Mouse (Mus musculus) myocyte (in vitro differentiated cells): ENCODE measurements around the gene Cab39. TPM values are rescaled to one million over a fixed set of nuclear protein-coding genes. Genes with fewer than 3 reads are reported as not detected.

Experiments used
- H3K27me3 ChIP-seq: one replicate; pipeline ENCODE4 v1.6.1; 2011; ENCODE audit not compliant: control insufficient read depth, insufficient read depth, insufficient read length
- H3K36me3 ChIP-seq: one replicate; pipeline ENCODE4 v1.6.1; 2011; ENCODE audit not compliant: control insufficient read depth, insufficient read depth
- H3K4me2 ChIP-seq: one replicate; pipeline ENCODE4 v1.6.1; 2011; ENCODE audit warnings: low read depth, control low read depth
- H3K4me3 ChIP-seq: one replicate; pipeline ENCODE4 v1.5.1; 2011; ENCODE audit warnings: mild to moderate bottlenecking, control low read depth, moderate library complexity
- H3K79me2 ChIP-seq: one replicate; pipeline ENCODE4 v1.6.1; 2011; ENCODE audit not compliant: control insufficient read depth, insufficient read depth
- H3ac ChIP-seq: one replicate; pipeline ENCODE4 v1.6.1; 2011; ENCODE audit not compliant: control insufficient read depth, insufficient read length
- CEBPB ChIP-seq: IDR thresholded peaks from 2 replicates; pipeline ENCODE4 v1.6.1; 2011; ENCODE audit warnings: mild to moderate bottlenecking, moderate library complexity; ENCODE audit not compliant: poor library complexity, insufficient read depth, severe bottlenecking
- E2F4 ChIP-seq: IDR thresholded peaks from one replicate; pipeline ENCODE4 v1.6.1; 2011; ENCODE audit warnings: mild to moderate bottlenecking, control low read depth, moderate library complexity; ENCODE audit not compliant: insufficient read depth
- MAX ChIP-seq: IDR thresholded peaks from one replicate; pipeline ENCODE4 v1.6.1; 2011; ENCODE audit warnings: low read depth, mild to moderate bottlenecking, control low read depth
- MYOD1 ChIP-seq, 3 experiments: IDR thresholded peaks; one replicate each; pipeline ENCODE4 v1.6.1; 2011; ENCODE audit warnings: control low read depth in 2 of 3, low read depth in 2 of 3, mild to moderate bottlenecking in 2 of 3, moderate library complexity in 1 of 3; ENCODE audit not compliant: insufficient read length in 2 of 3, control insufficient read depth in 1 of 3
- MYOG ChIP-seq, 3 experiments: IDR thresholded peaks; one replicate each; pipeline ENCODE4 v1.6.1; 2011; ENCODE audit warnings: control low read depth in 2 of 3, low read depth in 2 of 3, mild to moderate bottlenecking in 2 of 3; ENCODE audit not compliant: insufficient read length in 2 of 3, control insufficient read depth in 1 of 3, insufficient read depth in 1 of 3
- POLR2A ChIP-seq: IDR thresholded peaks from one replicate; pipeline ENCODE4 v1.6.1; 2011; ENCODE audit warnings: low read depth, mild to moderate bottlenecking, control low read depth, moderate library complexity; ENCODE audit not compliant: insufficient read length
- POLR2AphosphoS2 ChIP-seq: IDR thresholded peaks from one replicate; pipeline ENCODE4 v1.6.1; 2011; ENCODE audit warnings: low read depth, control low read depth; ENCODE audit not compliant: insufficient read length
- REST ChIP-seq: IDR thresholded peaks from one replicate; pipeline ENCODE4 v1.6.1; 2011; ENCODE audit warnings: mild to moderate bottlenecking, control low read depth, moderate library complexity; ENCODE audit not compliant: insufficient read depth, insufficient read length
- SRF ChIP-seq: IDR thresholded peaks from one replicate; pipeline ENCODE4 v1.6.1; 2011; ENCODE audit warnings: low read depth; ENCODE audit not compliant: control insufficient read depth, insufficient read length
- TCF12 ChIP-seq: IDR thresholded peaks from one replicate; pipeline ENCODE4 v1.6.1; 2011; ENCODE audit warnings: mild to moderate bottlenecking, control low read depth; ENCODE audit not compliant: poor library complexity, insufficient read depth, severe bottlenecking
- TCF3 ChIP-seq: IDR thresholded peaks from one replicate; pipeline ENCODE4 v1.6.1; 2011; ENCODE audit warnings: low read depth, control low read depth; ENCODE audit not compliant: insufficient read length
- USF1 ChIP-seq: IDR thresholded peaks from one replicate; pipeline ENCODE4 v1.6.1; 2011; ENCODE audit warnings: low read depth, mild to moderate bottlenecking, control low read depth, moderate library complexity
- polyA plus RNA-seq: library from polyadenylated mRNA; unstranded; fragments of >200 nt; fragmentation: generic; extraction: Trizol; gene quantifications from one replicate; pipeline ENCODE4 v1.2.1, GENCODE M21; 2012; ENCODE audit warnings: missing spikeins

The Cab39 gene
- polyA plus RNA-seq, 1 experiment = 29.0 TPM

GRCm38 (mm10) chr1:85767754-85768153 lies 25.5 kb upstream of the Cab39 start:
- Histone ChIP-seq H3K79me2 (no peaks in the 10 kb centered on the region), H3K4me3 (no peak overlapping the region), H3K4me2 (no peak overlapping the region), H3ac (no peak overlapping the region), H3K36me3 (no peaks in the 10 kb centered on the region), H3K27me3 (no peaks in the 10 kb centered on the region)
- no peak for TF ChIP-seq CEBPB
- TF ChIP-seq E2F4 = no peak
- no peak for TF ChIP-seq TCF3
- TF ChIP-seq TCF12 = no peak
- no peak for TF ChIP-seq MAX
- no peak for TF ChIP-seq POLR2A
- no peak for TF ChIP-seq SRF
- no peak for TF ChIP-seq REST
- no peak for TF ChIP-seq MYOG (IDR thresholded peaks at IDR 0.05; ENCODE audit: control insufficient read depth in 1 of 3, insufficient read depth in 1 of 3, insufficient read length in 2 of 3, low read depth in 2 of 3)
- no peak for TF ChIP-seq MYOD1 (IDR thresholded peaks at IDR 0.05; ENCODE audit: control insufficient read depth in 1 of 3, insufficient read length in 2 of 3, low read depth in 2 of 3)
- TF ChIP-seq USF1 = no peak
- no peak for TF ChIP-seq POLR2AphosphoS2

DNA sequence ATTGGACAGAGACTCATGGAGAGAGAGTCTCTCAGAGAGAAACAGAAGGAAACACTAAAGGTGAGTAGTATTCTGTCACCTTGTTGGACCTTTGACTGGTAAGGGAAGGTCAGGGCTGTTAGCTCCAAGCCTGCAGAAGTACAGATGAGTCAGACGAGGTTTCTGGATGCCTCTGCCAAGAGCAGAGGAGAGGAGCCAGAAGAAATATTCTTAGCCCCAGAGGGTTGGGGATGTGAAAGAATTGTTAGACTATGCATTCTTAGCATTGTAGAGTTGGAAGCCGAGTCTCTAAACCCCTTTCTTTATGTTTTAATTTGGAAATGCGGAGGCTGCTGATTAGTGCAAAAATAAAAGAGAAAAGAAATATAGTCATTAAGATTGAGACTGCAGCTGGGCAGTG lies 21.3 kb upstream of the Cab39 start:
- Histone ChIP-seq H3K4me3 (no peak overlapping the region), H3ac (no peak overlapping the region), H3K4me2 (no peak overlapping the region), H3K36me3 (no peaks in the 10 kb centered on the region), H3K27me3 (no peaks in the 10 kb centered on the region), H3K79me2 (no peaks in the 10 kb centered on the region)
- no peak for TF ChIP-seq USF1
- TF ChIP-seq POLR2AphosphoS2 = no peak
- no peak for TF ChIP-seq TCF3
- TF ChIP-seq MAX = no peak
- TF ChIP-seq REST = no peak
- TF ChIP-seq SRF = no peak
- TF ChIP-seq POLR2A = no peak
- TF ChIP-seq CEBPB = no peak
- TF ChIP-seq E2F4 = no peak
- no peak for TF ChIP-seq MYOD1 (IDR thresholded peaks at IDR 0.05; ENCODE audit: control insufficient read depth in 1 of 3, insufficient read length in 2 of 3, low read depth in 2 of 3)
- TF ChIP-seq MYOG (IDR thresholded peaks at IDR 0.05; ENCODE audit: control insufficient read depth in 1 of 3, insufficient read depth in 1 of 3, insufficient read length in 2 of 3, low read depth in 2 of 3) = no peak
- TF ChIP-seq TCF12 = no peak

- TF ChIP-seq POLR2A (no peak), MAX (no peak), REST (no peak), TCF3 (no peak), E2F4 (no peak), TCF12 (no peak), POLR2AphosphoS2 (no peak), MYOG (IDR thresholded peaks at IDR 0.05; ENCODE audit: control insufficient read depth in 1 of 3, insufficient read depth in 1 of 3, insufficient read length in 2 of 3, low read depth in 2 of 3) (no peak), USF1 (no peak), MYOD1 (IDR thresholded peaks at IDR 0.05; ENCODE audit: control insufficient read depth in 1 of 3, insufficient read length in 2 of 3, low read depth in 2 of 3) (no peak), SRF (no peak), CEBPB (no peak)
- H3K79me2 ChIP-seq = no peaks in the 10 kb centered on the region
- no peak overlapping the region for H3ac ChIP-seq
- H3K4me2 ChIP-seq = no peak overlapping the region
- H3K27me3 ChIP-seq = no peaks in the 10 kb centered on the region
- H3K36me3 ChIP-seq = no peaks in the 10 kb centered on the region
- no peak overlapping the region for H3K4me3 ChIP-seq
Observed at GRCm38 (mm10) chr1:85775136-85775535, 18.1 kb upstream of the Cab39 start.

DNA sequence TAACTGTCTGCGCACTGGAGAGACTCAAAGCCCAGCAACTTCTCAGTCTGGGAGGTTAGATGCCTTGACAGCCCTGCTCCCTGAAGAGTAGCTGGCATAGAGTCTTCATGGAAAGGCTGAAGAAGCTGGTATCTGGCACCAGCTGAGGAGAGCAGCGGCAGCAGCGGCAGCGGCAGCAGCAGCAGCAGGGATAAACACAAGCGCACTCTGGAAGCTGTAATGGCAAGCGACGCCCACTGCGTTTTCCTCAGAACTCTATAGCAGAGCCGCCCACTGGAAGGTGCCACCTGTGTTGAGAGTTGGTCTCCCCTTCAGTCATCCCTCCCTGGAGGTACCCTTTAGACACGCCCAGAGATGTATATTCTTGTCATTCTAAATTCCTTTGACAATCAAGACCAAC lies 17.1 kb upstream of the Cab39 start:
- Histone ChIP-seq H3K36me3 (no peaks in the 10 kb centered on the region), H3K79me2 (no peaks in the 10 kb centered on the region), H3K4me2 (no peak overlapping the region), H3ac (no peak overlapping the region), H3K27me3 (no peaks in the 10 kb centered on the region), H3K4me3 (no peak overlapping the region)
- TF ChIP-seq MAX = no peak
- no peak for TF ChIP-seq SRF
- TF ChIP-seq TCF12 = no peak
- no peak for TF ChIP-seq CEBPB
- no peak for TF ChIP-seq POLR2A
- TF ChIP-seq USF1 = no peak
- no peak for TF ChIP-seq MYOD1 (IDR thresholded peaks at IDR 0.05; ENCODE audit: control insufficient read depth in 1 of 3, insufficient read length in 2 of 3, low read depth in 2 of 3)
- TF ChIP-seq REST = no peak
- no peak for TF ChIP-seq POLR2AphosphoS2
- TF ChIP-seq E2F4 = no peak
- TF ChIP-seq MYOG (IDR thresholded peaks at IDR 0.05; ENCODE audit: control insufficient read depth in 1 of 3, insufficient read depth in 1 of 3, insufficient read length in 2 of 3, low read depth in 2 of 3) = no peak
- TF ChIP-seq TCF3 = no peak

- H3K4me2 ChIP-seq = no peak within 1 kb of the TSS
- no peaks in the 10 kb centered on the region for H3K79me2 ChIP-seq
- H3K27me3 ChIP-seq = no peaks in the 10 kb centered on the region
- no peak within 1 kb of the TSS for H3ac ChIP-seq
- H3K36me3 ChIP-seq = no peaks in the 10 kb centered on the region
- TF ChIP-seq TCF3 = no peak
- no peak within 1 kb of the TSS for H3K4me3 ChIP-seq
Observed at GRCm38 (mm10) chr1:85778436-85778835, 14.8 kb upstream of the Cab39 start, which contains the start of gene A630001G21Rik. TSS of gene A630001G21Rik (minus strand) at chr1:85778643.
